Mouse (Mus musculus) urinary bladder, postnatal 10 days (tissue): ENCODE data around the gene Defb22.

Experiments used
- DNase-seq: peaks from one replicate; pipeline ENCODE4 v3.0.0; 2022; ENCODE audit warnings: low spot score

Gene Defb22

GRCm38 (mm10) chr2:152490038-152490437 is at the start of gene Defb22:
Gene Defb22 (minus strand): TSS chr2:152490138.
- no peak for DNase-seq

- DNase-seq = no peak
Observed at GRCm38 (mm10) chr2:152517981-152518380, 28.0 kb upstream of the Defb22 start, which contains the start of gene Defb28. Gene Defb28 (plus strand): TSS chr2:152518255.

- no peak for DNase-seq
Observed at GRCm38 (mm10) chr2:152516084-152516483, 26.1 kb upstream of the Defb22 start.

GRCm38 (mm10) chr2:152511592-152511991 is 21.7 kb upstream of the Defb22 start, which contains the start of gene Defb26:
Gene Defb26 (minus strand): TSS chr2:152511692.
- DNase-seq = no peak

GRCm38 (mm10) chr2:152503950-152504349 is 14.0 kb upstream of the Defb22 start:
- no peak for DNase-seq

GRCm38 (mm10) chr2:152500863-152501229 is 10.9 kb upstream of the Defb22 start:
- DNase-seq = no peak

GRCm38 (mm10) chr2:152500204-152500862 is 10.4 kb upstream of the Defb22 start:
- no peak for DNase-seq

- no peak for DNase-seq
Observed at GRCm38 (mm10) chr2:152498020-152498419, 8.1 kb upstream of the Defb22 start.

GRCm38 (mm10) chr2:152493151-152493550 is 3.2 kb upstream of the Defb22 start:
- no peak for DNase-seq

GRCm38 (mm10) chr2:152487024-152487423 is 2.9 kb downstream of the Defb22 start:
- DNase-seq = no peak

GRCm38 (mm10) chr2:152481726-152482125 is 8.2 kb downstream of the Defb22 start:
- DNase-seq = no peak

- no peak for DNase-seq
Observed at GRCm38 (mm10) chr2:152480881-152481280, 9.1 kb downstream of the Defb22 start.

- no peak for DNase-seq
Observed at GRCm38 (mm10) chr2:152476763-152477162, 13.2 kb downstream of the Defb22 start, which contains the start of gene Defb20. Gene Defb20 (plus strand): TSS chr2:152477063.

- DNase-seq = no peak
Observed at GRCm38 (mm10) chr2:152472434-152472833, 17.5 kb downstream of the Defb22 start.

GRCm38 (mm10) chr2:152470973-152471372 is 19.0 kb downstream of the Defb22 start:
- no peak for DNase-seq

GRCm38 (mm10) chr2:152464570-152465150 is 25.3 kb downstream of the Defb22 start, which contains the start of gene Defb23:
Gene Defb23 (minus strand): TSS chr2:152464620.
- DNase-seq = no peak

GRCm38 (mm10) chr2:152459241-152459640 is 30.7 kb downstream of the Defb22 start:
- no peak for DNase-seq

- DNase-seq = no peak
Observed at GRCm38 (mm10) chr2:152452101-152452781, 37.7 kb downstream of the Defb22 start.

GRCm38 (mm10) chr2:152450241-152450640 is 39.7 kb downstream of the Defb22 start:
- no peak for DNase-seq

- no peak for DNase-seq
Observed at GRCm38 (mm10) chr2:152447461-152447860, 42.5 kb downstream of the Defb22 start.

- DNase-seq = no peak
Observed at GRCm38 (mm10) chr2:152446642-152447041, 43.3 kb downstream of the Defb22 start.

GRCm38 (mm10) chr2:152443281-152443680 is 46.7 kb downstream of the Defb22 start:
- DNase-seq = no peak

GRCm38 (mm10) chr2:152442322-152442721 is 47.6 kb downstream of the Defb22 start:
- no peak for DNase-seq
